Mouse (Mus musculus) C2C12 (cell line): ENCODE measurements at regions not wholly inside any gene's neighbourhood (a gene's known extent, or its start where the extent isn't known, plus 50 kb on each side); places are given as distances from the start of the nearest gene placed in this dataset.

Experiments used
- CEBPB ChIP-seq: IDR thresholded peaks from one replicate; pipeline ENCODE4 v1.6.1; 2011; ENCODE audit warnings: low read depth, mild to moderate bottlenecking, control low read depth, moderate library complexity
- CTCF ChIP-seq: IDR thresholded peaks from one replicate; pipeline ENCODE4 v1.5.1; 2011; ENCODE audit not compliant: control insufficient read depth, insufficient read depth, insufficient read length
- FOSL1 ChIP-seq: IDR thresholded peaks from one replicate; pipeline ENCODE4 v1.8.0; 2011; ENCODE audit warnings: mild to moderate bottlenecking, low read length; ENCODE audit not compliant: poor library complexity, insufficient read depth, severe bottlenecking
- MAX ChIP-seq: IDR thresholded peaks from one replicate; pipeline ENCODE4 v1.6.1; 2011; ENCODE audit warnings: mild to moderate bottlenecking, control low read depth
- MYOD1 ChIP-seq: IDR thresholded peaks from one replicate; pipeline ENCODE4 v1.6.1; 2011; ENCODE audit warnings: low read depth; ENCODE audit not compliant: control insufficient read depth, insufficient read length
- MYOG ChIP-seq: IDR thresholded peaks from one replicate; pipeline ENCODE4 v1.6.1; 2011; ENCODE audit not compliant: control insufficient read depth, insufficient read length; ENCODE audit errors: extremely low read depth
- USF1 ChIP-seq: IDR thresholded peaks from one replicate; pipeline ENCODE4 v1.6.1; 2011; ENCODE audit warnings: low read depth, mild to moderate bottlenecking, control low read depth, moderate library complexity

- TF ChIP-seq CTCF (no peak), USF1 (no peak), FOSL1 (no peak), CEBPB (no peak), MAX (no peak), MYOD1 (no peak), MYOG (no peak)
Observed at GRCm38 (mm10) chr15:36874555-36874954, 133.0 kb downstream of the Zfp706 start.
